Mouse (Mus musculus): ENCODE data around the gene Bcat2. TPM values are rescaled to one million over a fixed set of nuclear protein-coding genes. Genes with fewer than 3 reads are reported as not detected.
A peak's percentile ranks its signal among the peaks of the same experiment; 100 is the strongest.

Bcat2 gene
- total and polyA plus RNA-seq, 3 experiments, result 13.5 to 65.6 (median 30.9) TPM

GRCm38 (mm10) chr7:45522957-45523676 lies 46.8 kb upstream of the Bcat2 start:
- Histone ChIP-seq H3K27ac (ENCODE audit: insufficient read depth, low read depth) (peak overlapping the region; percentile 28; the same call in 1 of the 2 replicates), H3K4me3 (replicated peaks in 1 of 3; ENCODE audit: low read depth in 2 of 3, low read length in 2 of 3, poor library complexity in 1 of 3) (peak overlapping the region in 1 of 3 experiments; percentile 39), H3K4me1 (ENCODE audit: control insufficient read depth in 1 of 2, insufficient read depth in 2 of 2) (peaks cover 7 to 35% of the 10 kb centered on the region in 2 experiments), H3K9me3 (replicated peaks; ENCODE audit: low read length) (no peaks in the 10 kb centered on the region), H3K9ac (ENCODE audit: insufficient read depth, low read depth) (peak overlapping the region; percentile 56), H3K79me2 (replicated peaks; ENCODE audit: control insufficient read depth, extremely low read depth, insufficient read depth, poor library complexity, severe bottlenecking) (peaks cover 24% of the 10 kb centered on the region), H3K27me3 (replicated peaks) (peaks cover 3% of the 10 kb centered on the region), H3K4me2 (ENCODE audit: insufficient read depth, low read depth, poor library complexity, severe bottlenecking) (peak overlapping the region; percentile 26; the same call in 1 of the 2 replicates), H3K36me3 (replicated peaks in 1 of 2; ENCODE audit: control insufficient read depth in 1 of 2, insufficient read depth in 1 of 2, low read length in 1 of 2) (peaks cover 19 to 29% of the 10 kb centered on the region in 2 experiments)
- DNase-seq (ENCODE audit: extremely low read depth), result no peak
- TF ChIP-seq ETS1 (conservative IDR thresholded peaks at IDR 0.05; ENCODE audit: low read depth, low read length) (no peak), SIN3A (IDR thresholded peaks at IDR 0.05; ENCODE audit: low read length) (no peak), ZC3H11A (IDR thresholded peaks at IDR 0.05; ENCODE audit: low read depth, low read length) (no peak)
- in situ Hi-C loops (cut with MboI; ENCODE audit: low pct_ligation_motif_present, low pct_unique_long_range_greater_than_20kb, low sequenced_read_pairs), result loop anchor here (10.0 kb wide), 1 partner anchor 62 kb away; no protein-coding TSS in a partner anchor
- dilution Hi-C loops (cut with MboI; ENCODE audit: extremely low pct_ligation_motif_present, extremely low pct_unique_long_range_greater_than_20kb, low sequenced_read_pairs), result no loop called here

GRCm38 (mm10) chr7:45523678-45524170 lies 46.2 kb upstream of the Bcat2 start:
- in situ Hi-C loops (cut with MboI; ENCODE audit: low pct_ligation_motif_present, low pct_unique_long_range_greater_than_20kb, low sequenced_read_pairs), result loop anchor here (10.0 kb wide), 1 partner anchor 61 kb away; no protein-coding TSS in a partner anchor
- DNase-seq (ENCODE audit: extremely low read depth), result no peak
- peak overlapping the region in 2 of 3 experiments; percentile 25 to 52 for H3K4me3 ChIP-seq (replicated peaks in 1 of 3; ENCODE audit: low read depth in 2 of 3, low read length in 2 of 3, poor library complexity in 1 of 3)
- no peak overlapping the region for H3K27ac ChIP-seq (ENCODE audit: insufficient read depth, low read depth)
- H3K4me1 ChIP-seq (ENCODE audit: control insufficient read depth in 1 of 2, insufficient read depth in 2 of 2), result peaks cover 5 to 36% of the 10 kb centered on the region in 2 experiments
- no peaks in the 10 kb centered on the region for H3K9me3 ChIP-seq (replicated peaks; ENCODE audit: low read length)
- H3K4me2 ChIP-seq (ENCODE audit: insufficient read depth, low read depth, poor library complexity, severe bottlenecking), result peak overlapping the region; percentile 79; the same call in 1 of the 2 replicates
- H3K27me3 ChIP-seq (replicated peaks), result peaks cover 3% of the 10 kb centered on the region
- TF ChIP-seq UBTF (IDR thresholded peaks at IDR 0.05; ENCODE audit: low read depth, low read length) (no peak), EP300 (IDR thresholded peaks at IDR 0.05; ENCODE audit: low read length) (no peak), ETS1 (conservative IDR thresholded peaks at IDR 0.05; ENCODE audit: low read depth, low read length) (peak; percentile 47; the same call in 1 of the 2 replicates), ZC3H11A (IDR thresholded peaks at IDR 0.05; ENCODE audit: low read depth, low read length) (no peak), JUN (IDR thresholded peaks at IDR 0.05; ENCODE audit: insufficient read depth, low read depth, low read length) (no peak), MAFK (IDR thresholded peaks at IDR 0.05; ENCODE audit: insufficient replicate concordance, low read length) (no peak)
- dilution Hi-C loops (cut with MboI; ENCODE audit: extremely low pct_ligation_motif_present, extremely low pct_unique_long_range_greater_than_20kb, low sequenced_read_pairs), result no loop called here
- H3K79me2 ChIP-seq (replicated peaks; ENCODE audit: control insufficient read depth, extremely low read depth, insufficient read depth, poor library complexity, severe bottlenecking), result peaks cover 24% of the 10 kb centered on the region
- peak overlapping the region; percentile 56 for H3K9ac ChIP-seq (ENCODE audit: insufficient read depth, low read depth)
- H3K36me3 ChIP-seq (replicated peaks in 1 of 2; ENCODE audit: control insufficient read depth in 1 of 2, insufficient read depth in 1 of 2, low read length in 1 of 2), result peaks cover 19 to 29% of the 10 kb centered on the region in 2 experiments

DNA sequence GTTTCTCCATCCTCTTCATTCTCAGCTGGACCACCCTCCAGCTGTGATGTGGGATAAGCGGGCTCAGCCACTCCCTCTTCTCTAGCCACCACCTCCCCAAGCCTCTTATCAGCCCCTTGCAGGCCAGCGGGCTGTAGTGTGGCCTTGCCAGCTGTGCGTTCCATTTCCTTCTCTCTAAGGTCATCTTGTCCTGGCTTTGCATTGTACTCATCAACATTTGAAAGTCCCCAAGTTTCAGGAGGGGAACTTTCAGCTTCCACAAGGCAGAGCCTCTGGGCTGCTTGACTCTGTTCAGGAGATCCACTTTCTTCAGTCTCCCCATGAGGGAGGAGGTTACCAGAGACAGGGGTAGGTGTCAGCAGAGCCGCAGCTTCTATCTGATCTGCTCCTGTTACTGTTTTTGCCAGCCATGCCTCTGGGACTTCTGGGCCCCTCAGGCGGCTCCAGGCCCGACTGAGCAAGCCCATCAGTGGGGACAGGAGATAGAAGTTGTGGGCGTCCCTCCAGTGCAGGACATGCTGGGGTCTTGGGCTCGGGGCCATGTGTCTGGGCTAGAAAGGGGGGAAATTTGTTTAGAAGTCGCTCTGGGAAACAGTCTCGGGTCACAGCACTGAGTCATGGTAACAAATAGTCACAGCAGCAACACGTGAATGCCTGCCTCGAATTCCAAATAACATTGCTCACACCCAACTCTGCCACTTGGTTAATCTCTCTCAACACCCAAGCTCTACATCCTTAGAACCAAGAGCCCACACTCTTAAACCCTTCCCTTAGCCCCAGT lies 44.9 kb upstream of the Bcat2 start:
- DNase-seq (ENCODE audit: extremely low read depth), result no peak
- no peaks in the 10 kb centered on the region for H3K9me3 ChIP-seq (replicated peaks; ENCODE audit: low read length)
- in situ Hi-C loops (cut with MboI; ENCODE audit: low pct_ligation_motif_present, low pct_unique_long_range_greater_than_20kb, low sequenced_read_pairs), result loop anchor here (10.0 kb wide), 1 partner anchor 60 kb away; no protein-coding TSS in a partner anchor
- dilution Hi-C loops (cut with MboI; ENCODE audit: extremely low pct_ligation_motif_present, extremely low pct_unique_long_range_greater_than_20kb, low sequenced_read_pairs), result no loop called here
- H3K4me3 ChIP-seq (replicated peaks in 1 of 3; ENCODE audit: low read depth in 2 of 3, low read length in 2 of 3, poor library complexity in 1 of 3), result peak overlapping the region; percentile 59 to 92 (median 88)
- H3K36me3 ChIP-seq (replicated peaks in 1 of 2; ENCODE audit: control insufficient read depth in 1 of 2, insufficient read depth in 1 of 2, low read length in 1 of 2), result peaks cover 19 to 29% of the 10 kb centered on the region in 2 experiments
- peaks cover 7 to 44% of the 10 kb centered on the region in 2 experiments for H3K4me1 ChIP-seq (ENCODE audit: control insufficient read depth in 1 of 2, insufficient read depth in 2 of 2)
- H3K4me2 ChIP-seq (ENCODE audit: insufficient read depth, low read depth, poor library complexity, severe bottlenecking), result peak overlapping the region; percentile 71
- peak overlapping the region; percentile 75 for H3K27ac ChIP-seq (ENCODE audit: insufficient read depth, low read depth)
- H3K9ac ChIP-seq (ENCODE audit: insufficient read depth, low read depth), result peak overlapping the region; percentile 81
- peaks cover 24% of the 10 kb centered on the region for H3K79me2 ChIP-seq (replicated peaks; ENCODE audit: control insufficient read depth, extremely low read depth, insufficient read depth, poor library complexity, severe bottlenecking)
- peaks cover 9% of the 10 kb centered on the region for H3K27me3 ChIP-seq (replicated peaks)
- TF ChIP-seq SIN3A (IDR thresholded peaks at IDR 0.05; ENCODE audit: low read length), result peak; percentile 72
- peak; percentile 46; the same call in 1 of the 2 replicates for TF ChIP-seq BHLHE40 (IDR thresholded peaks at IDR 0.05; ENCODE audit: low read depth, low read length)
- no peak for TF ChIP-seq POLR2AphosphoS2 (IDR thresholded peaks at IDR 0.05; ENCODE audit: low read depth, low read length)
